Mouse (Mus musculus) gastrocnemius, adult 2 months (tissue): ENCODE data around the gene Rab11fip4. TPM values are rescaled to one million over a fixed set of nuclear protein-coding genes. Genes with fewer than 3 reads are reported as not detected.

Source experiments
- DNase-seq: peaks from one replicate; pipeline ENCODE4 v3.0.0; 2022
- H3K27ac ChIP-seq: fragments of 200-600 bp; 2 replicates; pipeline ENCODE4 v1.8.1; 2022; ENCODE audit warnings: mild to moderate bottlenecking
- H3K4me3 ChIP-seq: fragments of 200-600 bp; 2 replicates; pipeline ENCODE4 v1.8.1; 2022; ENCODE audit warnings: mild to moderate bottlenecking, moderate library complexity
- CTCF ChIP-seq: fragments of 200-600 bp; IDR thresholded peaks from 2 replicates; pipeline ENCODE4 v1.8.1; 2022; ENCODE audit warnings: antibody characterized with exemption, mild to moderate bottlenecking, moderate library complexity
- intact Hi-C: fragments of 180-260 bp; cut with DNase I; formaldehyde crosslinking; loops from one replicate; pipeline ENCODE4 v1.15.1; 2025
- total RNA-seq, 2 experiments: library from RNA; stranded (reverse); gene quantifications; 2 replicates each; pipeline ENCODE4 v1.2.3; 2021

Gene Rab11fip4
- total RNA-seq, 2 experiments from 2014 or later, result 0.20 to 0.67 TPM

GRCm38 (mm10) chr11:79584191-79584590 lies 6.8 kb upstream of the Rab11fip4 start:
- H3K4me3 ChIP-seq, result no peak overlapping the region
- intact Hi-C loops, result loop anchor here (2.0 kb wide), 1 partner anchor 41 kb away; no protein-coding TSS in a partner anchor
- DNase-seq, result peak; percentile 69
- no peak overlapping the region for H3K27ac ChIP-seq
- TF ChIP-seq CTCF, result peak; percentile 82

- intact Hi-C loops, result no loop called here
Measured at GRCm38 (mm10) chr11:79589317-79590075, 1.5 kb upstream of the Rab11fip4 start.

GRCm38 (mm10) chr11:79591591-79591975 lies 571 bp downstream of the Rab11fip4 start:
- DNase-seq, result no peak
- Histone ChIP-seq H3K27ac (no peak overlapping the region), H3K4me3 (peak overlapping the region; percentile 75)
- intact Hi-C loops, result no loop called here
- no peak for TF ChIP-seq CTCF

More at GRCm38 (mm10) chr11:79589317-79590075, 1.5 kb upstream of the Rab11fip4 start:
- Histone ChIP-seq H3K27ac (no peak overlapping the region), H3K4me3 (no peak overlapping the region)
- TF ChIP-seq CTCF, result peak; percentile 5; the same call in 1 of the 2 replicates
- no peak for DNase-seq

- intact Hi-C loops, result no loop called here
- TF ChIP-seq CTCF, result no peak
- no peak for DNase-seq
Measured at GRCm38 (mm10) chr11:79593495-79593894, 2.5 kb downstream of the Rab11fip4 start.

GRCm38 (mm10) chr11:79610454-79610853 lies 19.4 kb downstream of the Rab11fip4 start:
- no peak for DNase-seq

More at GRCm38 (mm10) chr11:79593495-79593894, 2.5 kb downstream of the Rab11fip4 start:
- Histone ChIP-seq H3K27ac (no peak overlapping the region), H3K4me3 (no peak overlapping the region)

GRCm38 (mm10) chr11:79611011-79611666 lies 20.1 kb downstream of the Rab11fip4 start:
- DNase-seq, result no peak
- TF ChIP-seq CTCF, result no peak
- intact Hi-C loops, result no loop called here

More at GRCm38 (mm10) chr11:79610454-79610853, 19.4 kb downstream of the Rab11fip4 start:
- H3K27ac ChIP-seq, result no peak overlapping the region
- no peak for TF ChIP-seq CTCF
- no peak overlapping the region for H3K4me3 ChIP-seq
- intact Hi-C loops, result no loop called here

GRCm38 (mm10) chr11:79612046-79612600 lies 21.1 kb downstream of the Rab11fip4 start:
- no peak for DNase-seq
- no peak overlapping the region for H3K4me3 ChIP-seq
- intact Hi-C loops, result no loop called here
- TF ChIP-seq CTCF, result no peak
- no peak overlapping the region for H3K27ac ChIP-seq

More at GRCm38 (mm10) chr11:79611011-79611666, 20.1 kb downstream of the Rab11fip4 start:
- no peak overlapping the region for H3K27ac ChIP-seq
- no peak overlapping the region for H3K4me3 ChIP-seq

- intact Hi-C loops, result no loop called here
- Histone ChIP-seq H3K4me3 (no peak overlapping the region), H3K27ac (no peak overlapping the region)
- DNase-seq, result no peak
- no peak for TF ChIP-seq CTCF
Measured at GRCm38 (mm10) chr11:79613084-79613483, 22.1 kb downstream of the Rab11fip4 start.

- Histone ChIP-seq H3K4me3 (no peak overlapping the region), H3K27ac (no peak overlapping the region)
- intact Hi-C loops, result no loop called here
- no peak for DNase-seq
- no peak for TF ChIP-seq CTCF
Measured at GRCm38 (mm10) chr11:79613711-79614110, 22.7 kb downstream of the Rab11fip4 start.

- intact Hi-C loops, result no loop called here
- no peak for DNase-seq
- H3K27ac ChIP-seq, result no peak overlapping the region
- H3K4me3 ChIP-seq, result no peak overlapping the region
- no peak for TF ChIP-seq CTCF
Measured at GRCm38 (mm10) chr11:79614880-79615279, 23.9 kb downstream of the Rab11fip4 start.

- H3K4me3 ChIP-seq, result no peak overlapping the region
- intact Hi-C loops, result no loop called here
- no peak for TF ChIP-seq CTCF
- no peak overlapping the region for H3K27ac ChIP-seq
- DNase-seq, result peak; percentile 54
Measured at GRCm38 (mm10) chr11:79615871-79616270, 24.9 kb downstream of the Rab11fip4 start.

- TF ChIP-seq CTCF, result no peak
- no peak for DNase-seq
- Histone ChIP-seq H3K4me3 (no peak overlapping the region), H3K27ac (no peak overlapping the region)
- intact Hi-C loops, result no loop called here
Measured at GRCm38 (mm10) chr11:79617991-79618390, 27.0 kb downstream of the Rab11fip4 start.

GRCm38 (mm10) chr11:79623029-79623428 lies 32.0 kb downstream of the Rab11fip4 start:
- H3K27ac ChIP-seq, result no peak overlapping the region
- no peak overlapping the region for H3K4me3 ChIP-seq
- DNase-seq, result no peak
- intact Hi-C loops, result loop anchor here (10.0 kb wide), 1 partner anchor 342 kb away; the partner anchor contains the start of gene Utp6
- no peak for TF ChIP-seq CTCF
